Mouse (Mus musculus): ENCODE data around the gene Amigo3.

GRCm38 (mm10) chr9:108052411-108052810 lies 548 bp upstream of the Amigo3 start:
- TF ChIP-seq CTCF (IDR thresholded peaks at IDR 0.05; ENCODE audit: extremely low read depth, insufficient read depth, low read length) (no peak), POLR2A (IDR thresholded peaks at IDR 0.05; ENCODE audit: extremely low read depth, insufficient read depth, low read length) (no peak)
